Mouse (Mus musculus): Measurements from ENCODE around the gene Pik3ca.
"Not testable (repeated sequence)": the region's sequence is repeated elsewhere in the genome, so short reads cannot be mapped to it uniquely, and the experiment has no call there.

The Pik3ca gene

DNA sequence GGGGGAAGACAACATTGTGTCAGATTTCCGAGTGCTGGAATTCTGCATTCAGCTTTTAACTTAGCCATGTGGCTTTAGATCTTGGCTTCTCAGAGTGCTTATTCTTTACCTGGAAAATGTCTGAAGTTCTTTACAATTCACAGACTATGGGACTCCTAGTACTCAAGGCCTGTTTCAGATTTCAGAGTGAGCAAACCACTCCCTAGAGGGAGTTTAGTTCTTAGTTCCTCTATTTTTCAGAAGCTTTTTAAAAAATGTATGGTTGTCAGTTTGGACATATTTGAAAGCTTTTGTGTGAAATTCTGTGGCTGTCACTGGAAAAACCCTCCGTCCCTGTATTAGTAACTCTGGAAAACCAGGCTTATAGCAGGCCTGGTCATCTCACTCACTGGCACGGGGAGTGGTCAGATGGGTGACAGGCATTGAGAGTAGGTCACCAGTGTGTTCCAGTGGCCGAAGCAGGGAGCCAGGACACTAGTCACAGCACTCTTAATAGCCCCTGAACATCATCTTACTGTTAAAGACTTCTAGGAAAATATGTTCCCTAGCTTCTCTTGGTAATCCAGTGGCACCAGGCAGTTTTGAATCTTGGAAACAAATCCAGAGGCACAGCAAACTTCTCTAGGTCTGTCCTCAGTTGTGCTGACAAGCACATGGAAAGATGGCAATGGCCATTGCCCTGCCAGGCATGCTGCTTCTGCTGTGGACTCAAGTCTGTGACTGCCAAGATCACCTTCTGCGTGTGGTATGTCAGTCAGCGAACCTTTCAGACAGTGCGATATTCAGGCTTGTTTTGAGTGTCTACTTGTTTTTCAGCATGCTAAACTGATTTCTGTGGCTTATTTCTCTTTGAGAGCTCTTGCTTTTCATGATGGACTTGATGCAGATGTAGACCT, 5.8 kb downstream of the Pik3ca start:
- no peak for DNase-seq

DNA sequence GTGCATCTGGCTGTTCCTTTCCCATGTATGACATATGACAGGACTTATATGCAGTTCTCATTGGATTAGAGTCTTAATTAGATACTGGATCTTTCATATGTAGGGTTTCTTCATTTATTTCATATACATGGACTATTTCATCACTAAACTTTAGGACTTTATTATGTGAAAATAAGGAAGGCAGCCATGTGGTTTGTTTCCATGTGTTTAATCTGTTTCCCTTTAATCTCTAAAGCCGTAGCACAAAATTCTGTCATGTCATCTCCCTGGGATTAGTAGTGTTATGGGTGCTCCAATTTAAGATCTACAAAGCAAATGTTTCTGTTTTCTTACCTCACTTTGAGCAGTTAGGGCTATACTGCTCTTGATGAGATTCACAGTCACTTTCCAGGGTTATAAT, 8.2 kb downstream of the Pik3ca start:
- DNase-seq, result no peak

DNA sequence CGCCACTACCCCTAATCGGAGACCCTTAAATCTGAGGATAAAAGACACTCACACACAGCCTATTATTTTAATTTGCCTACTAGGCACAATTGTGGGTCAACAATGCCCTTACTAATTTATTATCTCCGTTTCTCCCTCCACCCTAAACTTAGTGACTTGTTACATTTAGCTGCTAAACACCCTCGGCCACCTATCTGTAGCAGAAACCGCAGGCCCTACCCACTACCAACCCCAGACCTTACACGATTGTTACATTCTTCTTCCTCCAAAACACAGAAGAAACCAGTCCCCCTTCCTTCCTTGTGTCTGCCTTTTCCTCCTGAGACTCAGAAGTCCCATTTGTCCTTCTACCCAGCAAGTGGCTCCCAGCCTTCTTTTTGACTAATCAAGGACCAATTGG, 9.3 kb downstream of the Pik3ca start:
- DNase-seq, result no peak

DNA sequence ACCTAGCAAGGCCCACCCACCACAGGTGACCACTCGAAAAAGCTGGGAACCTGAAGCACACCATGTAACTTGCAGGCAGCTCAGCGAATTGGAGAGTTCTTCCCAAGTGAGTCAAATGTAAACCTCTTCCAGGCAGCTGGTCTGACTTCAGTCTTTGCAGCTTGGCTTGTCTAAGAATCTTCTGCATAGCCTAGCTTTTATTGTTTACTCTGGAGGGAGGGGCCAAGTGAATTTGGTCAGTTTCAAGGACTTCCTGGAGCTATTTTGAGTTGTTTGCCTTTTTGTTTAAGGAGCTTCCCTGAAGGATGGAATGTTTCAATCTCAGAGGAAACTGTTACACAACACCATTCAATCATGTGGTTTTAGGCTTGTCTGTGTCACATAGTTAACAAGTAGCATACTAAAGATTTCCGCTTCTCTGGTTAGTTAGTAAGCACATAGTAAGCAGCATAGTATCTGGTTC, 11.4 kb downstream of the Pik3ca start:
- DNase-seq, result no peak

DNA sequence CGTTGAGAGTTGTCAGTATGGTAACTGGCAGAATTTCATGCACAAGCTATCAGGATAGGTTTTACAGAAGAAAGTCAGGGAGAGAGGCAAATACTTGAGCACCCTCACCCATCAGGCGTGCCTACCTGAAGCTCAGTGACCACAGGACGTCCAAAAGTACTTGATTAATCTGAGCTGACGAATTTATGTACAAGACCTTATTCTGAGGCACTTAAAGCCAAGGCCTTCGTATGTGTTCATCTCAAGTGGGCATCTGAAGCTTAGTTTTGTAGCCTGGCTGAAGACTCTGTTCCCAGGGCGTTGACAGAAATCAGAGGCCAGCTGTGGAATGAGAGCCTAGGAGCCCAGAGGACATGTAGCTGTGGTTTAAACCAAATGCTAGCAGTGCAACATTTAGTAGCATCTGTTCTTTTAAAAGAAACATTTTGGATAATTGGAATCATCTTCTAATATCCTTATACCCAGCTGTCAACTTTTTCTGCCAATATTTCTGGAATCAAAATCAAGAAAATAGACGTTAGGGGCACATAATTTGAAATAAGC, 15.1 kb downstream of the Pik3ca start:
- no peak for DNase-seq

DNA sequence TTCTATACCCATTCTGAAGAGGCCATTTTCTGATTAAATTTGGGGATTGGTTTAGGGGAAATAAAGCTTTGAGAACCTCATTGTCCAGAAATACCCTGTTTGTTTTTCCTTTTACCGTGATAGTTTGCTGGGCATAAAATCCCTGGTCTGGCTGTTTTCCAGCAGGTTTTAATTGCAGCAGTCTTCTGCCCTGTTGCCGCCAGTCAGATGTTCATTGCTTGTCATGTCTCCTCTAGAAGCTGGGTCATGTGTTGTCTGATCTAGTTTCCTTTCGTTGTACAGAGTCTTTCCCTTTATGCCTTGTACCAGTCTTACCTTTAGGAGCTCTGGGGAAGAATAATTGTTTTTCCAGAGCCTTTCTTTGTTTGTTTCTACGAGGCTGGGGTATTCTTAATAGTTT, 16.9 kb downstream of the Pik3ca start:
- DNase-seq, result no peak

DNA sequence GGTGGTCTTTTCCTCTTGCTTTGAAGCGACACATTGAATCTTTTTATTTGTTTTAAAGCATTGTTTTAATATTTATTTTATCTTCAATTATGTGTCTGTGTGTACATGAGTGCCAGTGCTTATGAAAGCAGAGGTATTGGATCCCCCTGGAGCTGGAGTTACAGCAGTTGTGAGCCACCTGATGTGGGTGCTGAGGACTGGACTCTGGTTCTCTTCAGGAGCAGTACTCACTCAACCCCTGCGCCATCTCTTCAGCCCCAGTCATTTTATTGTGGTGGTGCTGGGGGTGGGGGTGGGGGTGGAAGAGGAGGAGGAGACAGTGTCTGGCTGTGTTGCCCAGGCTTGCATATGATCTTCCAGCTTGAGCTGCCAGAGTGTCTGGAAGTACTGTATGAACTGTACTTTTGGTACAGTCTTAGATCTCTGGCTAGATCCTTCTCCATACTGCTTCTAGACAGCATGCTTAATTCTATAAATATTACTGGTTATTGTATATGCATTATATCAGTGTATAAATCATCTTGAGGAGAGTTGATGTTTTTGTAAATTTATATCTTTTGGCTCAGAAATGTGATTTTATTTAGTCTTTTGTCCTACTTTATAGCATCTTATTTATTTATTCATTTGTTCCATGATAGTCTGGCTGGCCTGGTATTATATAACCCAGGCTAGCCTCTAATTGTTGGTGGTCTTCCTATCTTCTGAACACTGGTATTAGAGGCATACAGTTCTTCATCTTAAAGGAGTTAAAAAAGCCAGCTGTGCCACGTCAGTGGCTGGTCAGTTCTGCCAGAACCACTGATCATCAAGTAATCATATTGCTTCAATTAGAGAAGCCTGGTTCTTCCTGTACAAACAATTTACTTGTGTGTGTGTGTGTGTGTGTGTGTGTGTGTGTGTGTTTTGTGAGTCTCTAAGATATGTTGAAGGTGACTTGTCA, 18.2 kb downstream of the Pik3ca start:
- no peak for DNase-seq

DNA sequence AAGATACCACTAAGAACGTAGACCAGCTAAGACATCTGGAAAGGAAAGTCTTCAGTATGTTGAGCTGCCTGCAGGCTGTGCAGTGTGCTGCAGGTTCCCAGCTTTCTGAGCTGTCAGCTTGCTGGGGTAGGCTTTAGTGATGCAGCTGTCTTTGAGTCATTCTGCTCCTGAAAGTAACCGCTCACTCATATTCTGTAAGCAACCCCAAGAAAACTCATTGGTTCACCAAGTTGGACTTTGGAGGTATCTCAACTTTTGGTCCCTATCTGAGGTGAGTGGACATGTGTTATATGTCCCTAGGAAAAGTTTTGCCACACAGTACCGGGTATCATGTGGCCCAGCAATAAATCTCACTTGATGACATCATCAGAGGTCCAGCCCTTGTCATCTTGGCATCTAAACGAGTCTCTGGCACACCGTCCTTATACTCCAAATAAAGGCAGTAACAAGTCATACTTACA, 20.3 kb downstream of the Pik3ca start:
- no peak for DNase-seq

DNA sequence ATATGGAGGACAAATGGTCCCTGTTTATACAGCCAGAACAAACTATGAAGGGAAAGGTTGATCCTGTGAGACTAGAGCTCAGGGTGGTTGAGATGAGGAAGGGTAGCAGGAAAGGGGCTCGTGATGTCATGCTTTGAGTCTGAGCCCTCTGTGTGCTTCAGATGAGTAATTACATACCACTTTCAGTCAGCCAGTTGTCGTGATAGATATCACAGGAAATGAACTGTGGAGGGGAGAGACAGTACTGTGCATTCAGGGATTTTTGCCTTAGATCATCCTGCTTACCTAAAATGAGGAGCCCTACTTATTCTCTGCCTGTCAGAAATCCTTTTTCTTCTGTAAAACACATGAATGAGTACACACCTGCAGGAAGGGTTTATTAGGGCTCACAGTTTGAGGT, 22.4 kb downstream of the Pik3ca start:
- DNase-seq, result no peak

DNA sequence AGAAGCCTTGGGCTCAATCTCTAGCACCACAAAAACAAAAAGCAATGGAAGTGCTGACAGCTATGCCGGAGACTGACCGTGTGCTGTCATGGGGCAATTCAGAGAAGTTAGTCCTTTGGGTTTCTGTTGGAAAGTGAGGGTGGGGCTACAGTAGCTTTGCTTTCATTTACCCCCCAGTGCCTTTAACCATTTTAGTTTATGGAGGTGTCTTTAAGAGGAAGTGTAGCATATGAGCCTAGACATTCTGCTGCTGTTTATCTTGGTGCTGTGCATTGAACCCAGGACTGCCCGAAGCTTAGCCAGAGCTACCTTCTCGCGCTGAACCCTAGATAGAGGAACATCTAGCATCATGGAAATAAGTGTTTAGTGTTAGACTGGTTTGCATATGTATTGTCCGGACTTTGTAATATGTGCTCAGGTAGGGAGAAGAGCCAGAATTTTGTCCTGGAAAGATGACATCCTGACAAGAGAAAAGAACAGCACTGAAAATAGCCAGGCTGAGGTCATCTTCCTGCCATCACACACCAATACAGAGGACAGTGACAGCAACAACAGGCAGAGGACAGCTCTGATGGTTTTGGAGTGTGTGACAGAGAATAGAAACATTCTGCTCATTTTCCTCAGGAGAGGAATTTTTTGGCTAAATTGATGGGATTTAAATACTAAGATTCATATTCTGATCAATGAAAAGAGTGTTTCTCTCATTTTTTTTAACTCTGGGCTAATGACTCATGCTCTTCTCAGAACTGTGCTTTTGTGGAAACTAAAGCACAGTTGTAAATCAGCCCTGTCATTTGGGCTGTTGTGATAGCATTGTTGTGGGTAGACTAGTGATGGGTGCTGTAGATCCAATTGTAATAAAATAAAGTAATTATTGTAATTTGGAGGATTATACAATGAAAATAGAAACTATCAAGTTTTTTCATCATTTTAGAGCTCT, 23.9 kb downstream of the Pik3ca start:
- DNase-seq, result no peak

DNA sequence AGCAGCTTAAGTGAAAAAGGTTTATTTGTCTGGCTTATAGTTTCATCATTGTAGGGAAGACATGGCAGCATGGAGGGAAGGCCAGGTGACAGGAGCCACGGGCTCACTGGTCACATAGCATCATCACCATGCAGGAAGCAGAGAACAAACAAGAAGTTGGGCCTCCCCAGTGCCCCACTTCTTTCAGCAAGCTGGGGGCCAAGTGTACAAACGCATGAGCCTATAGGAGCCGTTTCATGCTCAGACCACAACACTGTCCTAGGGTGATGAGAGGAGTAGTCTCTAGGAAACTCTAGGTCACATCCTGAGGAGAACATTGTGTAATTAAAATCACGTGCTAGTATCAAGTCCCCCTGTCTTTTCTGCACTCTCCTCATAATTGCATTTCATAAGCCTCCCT, 30.2 kb downstream of the Pik3ca start:
- no peak for DNase-seq

DNA sequence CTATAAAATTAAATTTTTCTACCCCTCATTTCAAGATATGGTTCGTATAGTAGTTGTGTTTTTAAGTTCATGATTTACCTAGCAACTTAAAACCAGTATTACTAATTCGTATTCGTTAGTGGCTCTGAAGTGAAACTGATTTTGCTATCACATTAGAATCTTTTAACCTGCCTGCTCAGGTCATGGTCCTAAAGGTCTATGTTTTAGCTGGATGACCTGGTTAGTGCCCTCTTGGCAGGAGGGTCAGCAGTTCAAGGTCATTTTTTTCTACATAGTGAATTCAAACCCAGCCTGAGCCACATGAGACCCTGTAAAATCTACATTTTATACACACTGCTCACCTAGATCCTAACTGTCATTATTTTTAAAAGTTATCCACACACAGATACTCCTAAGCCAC, 30.9 kb downstream of the Pik3ca start:
- DNase-seq, result no peak

DNA sequence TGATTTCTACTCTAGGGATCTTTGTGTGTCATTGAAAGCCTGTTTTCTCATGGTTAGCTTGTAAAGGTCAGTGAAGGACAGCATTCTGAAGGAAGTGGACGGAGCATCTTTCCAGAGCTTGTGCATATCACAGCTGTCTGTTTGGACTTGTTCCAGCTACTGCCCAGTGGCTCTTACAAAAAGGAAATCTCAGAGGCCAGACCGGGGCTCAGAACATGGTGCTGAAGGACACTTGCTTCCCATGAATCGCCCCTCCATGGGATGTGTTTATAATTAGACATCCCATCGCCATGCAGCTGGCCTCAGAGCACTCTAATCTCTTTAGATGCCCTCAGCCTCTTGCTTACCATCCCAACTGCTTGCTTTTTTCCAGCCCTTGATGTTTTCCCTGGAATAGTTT, 31.4 kb downstream of the Pik3ca start:
- DNase-seq, result no peak

DNA sequence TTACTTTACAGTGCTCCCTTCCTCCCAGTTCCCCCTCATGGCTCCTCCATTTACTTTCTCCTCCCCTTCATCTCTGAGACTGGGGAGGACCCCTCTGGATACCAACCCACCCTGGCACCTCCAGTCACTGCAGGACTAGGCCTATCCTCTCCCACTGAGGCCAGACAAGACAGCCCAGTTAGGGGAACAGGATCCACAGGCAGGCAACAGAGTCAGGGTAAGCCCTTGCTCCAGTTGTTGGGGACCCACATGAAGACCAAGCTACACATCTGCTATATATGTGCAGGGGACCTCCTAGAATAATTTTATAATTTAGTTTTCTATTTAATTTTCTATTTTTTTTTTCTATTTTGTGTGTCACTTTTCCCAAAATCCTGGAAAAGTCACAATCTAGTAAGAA, 31.9 kb downstream of the Pik3ca start:
- DNase-seq, result not testable (repeated sequence)

DNA sequence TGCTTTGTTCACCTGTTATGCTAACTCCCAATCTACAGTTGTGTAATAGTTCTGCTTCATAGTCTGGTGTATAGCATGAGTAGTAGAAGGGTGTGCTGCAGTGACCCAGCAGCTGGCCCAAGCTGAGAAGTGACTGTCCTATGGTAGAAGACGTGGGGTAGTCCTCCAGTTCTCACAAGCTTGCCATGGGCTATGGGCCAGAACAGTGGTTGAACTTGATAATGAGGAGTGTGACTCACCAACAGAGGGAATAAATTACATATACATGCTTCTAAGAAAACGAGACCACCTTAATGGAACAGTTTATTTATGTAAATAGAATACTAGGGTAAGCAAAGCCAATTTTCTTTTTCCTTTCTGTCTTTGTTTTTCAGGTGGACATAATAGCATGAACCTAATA, 32.9 kb downstream of the Pik3ca start:
- DNase-seq, result no peak

DNA sequence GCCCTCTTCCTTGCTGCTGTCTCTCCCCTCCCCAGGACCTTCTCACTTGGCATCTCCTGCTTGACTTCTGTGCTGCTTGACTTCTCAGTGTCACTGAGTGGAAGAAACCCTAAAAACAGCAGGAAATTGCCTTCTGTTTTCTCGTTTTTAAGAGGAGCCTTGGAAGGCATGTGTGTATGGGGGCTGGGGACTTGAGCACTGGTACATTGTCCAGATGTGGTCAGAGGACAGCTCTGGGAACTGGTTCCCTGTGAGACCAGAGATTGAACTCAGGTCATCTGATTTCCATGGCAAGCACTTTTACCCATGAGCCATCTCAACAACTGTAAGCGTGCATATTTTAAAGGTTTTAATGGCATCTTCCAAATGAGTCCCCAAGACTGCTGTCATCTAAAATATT, 36.5 kb downstream of the Pik3ca start:
- DNase-seq, result no peak

DNA sequence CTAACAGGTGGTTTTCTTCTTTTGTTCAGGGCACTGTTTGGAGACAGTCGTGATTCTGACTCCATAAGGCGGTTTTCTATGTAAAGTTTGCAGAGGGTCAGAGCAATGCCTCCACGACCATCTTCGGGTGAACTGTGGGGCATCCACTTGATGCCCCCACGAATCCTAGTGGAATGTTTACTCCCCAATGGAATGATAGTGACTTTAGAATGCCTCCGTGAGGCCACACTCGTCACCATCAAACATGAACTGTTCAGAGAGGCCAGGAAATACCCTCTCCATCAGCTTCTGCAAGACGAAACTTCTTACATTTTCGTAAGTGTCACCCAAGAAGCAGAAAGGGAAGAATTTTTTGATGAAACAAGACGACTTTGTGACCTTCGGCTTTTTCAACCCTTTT, 38.6 kb downstream of the Pik3ca start:
- DNase-seq, result no peak

DNA sequence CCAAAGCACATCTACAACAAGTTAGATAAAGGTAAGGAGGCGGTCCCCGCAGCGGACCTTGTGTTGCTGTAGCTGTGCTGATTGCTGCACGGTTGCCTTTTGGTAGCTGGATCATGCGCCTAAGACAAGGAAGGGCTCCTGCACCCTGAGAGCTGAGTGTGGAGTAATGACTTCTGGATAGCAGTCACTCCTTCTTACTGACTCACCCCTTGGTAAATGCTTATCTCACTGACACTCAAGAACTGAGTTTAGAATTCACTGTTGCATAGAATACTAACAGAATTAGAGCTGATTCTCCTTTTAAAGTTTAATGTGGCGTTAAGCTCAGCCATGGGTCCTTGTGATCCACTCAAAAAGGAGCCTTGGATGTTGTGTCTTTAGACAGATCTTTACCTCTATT, 39.8 kb downstream of the Pik3ca start:
- no peak for DNase-seq

DNA sequence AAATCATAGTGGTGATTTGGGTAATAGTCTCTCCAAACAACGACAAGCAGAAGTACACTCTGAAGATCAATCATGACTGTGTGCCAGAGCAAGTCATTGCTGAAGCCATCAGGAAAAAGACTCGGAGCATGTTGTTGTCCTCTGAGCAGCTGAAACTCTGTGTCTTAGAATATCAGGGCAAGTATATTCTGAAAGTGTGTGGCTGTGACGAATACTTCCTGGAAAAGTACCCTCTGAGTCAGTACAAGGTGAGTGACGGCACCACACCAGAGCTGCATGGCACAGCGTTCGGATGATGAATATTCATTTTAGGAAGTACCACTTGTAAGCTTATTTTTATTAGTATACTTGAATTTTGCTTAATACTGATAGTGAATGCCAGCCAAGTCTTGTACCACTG, 40.3 kb downstream of the Pik3ca start:
- no peak for DNase-seq

DNA sequence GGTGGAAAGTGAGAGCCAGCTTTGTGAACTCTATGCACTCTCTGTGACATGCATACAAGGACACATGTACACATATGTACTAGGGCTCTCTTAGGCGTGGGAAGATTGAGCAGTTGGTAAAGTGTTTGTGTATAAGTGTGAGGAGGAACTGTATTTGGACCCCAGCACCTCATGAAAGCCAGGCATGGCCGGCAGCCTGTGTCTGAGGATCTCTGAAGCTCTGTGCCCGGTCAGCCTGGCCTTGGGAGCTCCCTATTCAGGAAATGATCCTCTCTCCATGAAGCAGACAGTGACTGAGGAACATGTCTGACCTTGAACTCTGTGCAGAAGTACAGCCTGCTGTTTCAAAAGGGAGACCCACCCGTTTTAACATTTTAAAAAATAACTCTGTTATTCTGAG, 41.2 kb downstream of the Pik3ca start:
- DNase-seq, result no peak

DNA sequence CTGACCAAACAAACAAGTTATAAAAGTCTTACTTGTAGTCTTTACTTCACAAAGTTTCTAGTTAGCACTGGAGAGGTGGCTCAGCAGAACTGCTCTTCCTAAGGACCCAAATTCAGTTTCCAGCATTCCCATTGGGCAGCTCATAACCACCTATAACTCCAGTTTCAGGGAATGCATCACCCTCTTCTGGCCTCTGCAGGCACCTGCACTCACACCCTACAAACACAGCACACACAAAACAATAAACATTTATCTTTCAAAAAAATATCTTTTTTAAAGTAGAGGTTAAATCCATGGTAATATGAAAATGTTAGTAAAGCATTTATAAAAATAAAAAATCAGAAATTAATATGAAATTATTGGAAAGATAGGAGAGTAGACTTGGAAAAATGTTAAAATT, 44.2 kb downstream of the Pik3ca start:
- no peak for DNase-seq

DNA sequence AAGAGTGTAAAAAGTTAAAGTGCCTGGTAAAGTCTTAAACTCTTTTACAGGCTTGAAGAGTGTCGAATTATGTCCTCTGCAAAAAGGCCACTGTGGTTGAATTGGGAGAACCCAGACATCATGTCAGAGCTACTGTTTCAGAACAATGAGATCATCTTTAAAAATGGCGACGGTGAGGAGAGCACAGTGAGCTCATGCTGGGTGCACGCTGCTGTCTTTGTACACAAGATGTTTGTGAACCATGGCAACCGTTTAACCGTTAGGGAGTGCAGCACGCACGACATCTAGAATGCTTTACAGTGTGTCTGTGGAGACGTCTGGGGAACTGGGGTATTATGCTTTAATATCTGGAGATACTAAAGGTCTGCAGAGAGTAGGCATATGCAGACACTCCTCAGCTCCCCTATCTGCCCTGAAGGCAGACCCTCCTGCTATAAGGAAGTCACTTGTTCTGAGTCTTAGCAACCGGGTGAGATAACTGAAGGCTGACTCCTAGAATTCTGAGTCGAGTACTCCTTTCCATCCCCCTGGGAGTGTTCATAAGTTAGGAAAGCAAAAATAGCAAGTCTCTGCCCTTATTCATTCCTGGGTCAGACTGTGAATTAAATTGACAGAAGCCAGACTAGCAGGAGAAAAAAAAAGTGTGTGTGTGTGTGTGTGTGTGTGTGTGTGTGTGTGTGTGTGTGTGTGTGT, 57.0 kb downstream of the Pik3ca start:
- no peak for DNase-seq
